Mouse (Mus musculus) liver, embryonic 11.5 days (tissue): Measurements from ENCODE around the gene Gldn. TPM values are rescaled to one million over a fixed set of nuclear protein-coding genes. Genes with fewer than 3 reads are reported as not detected.

Experiments
- ATAC-seq: fragments of 200-750 bp; cut with Nextera tagmentation; replicated peaks from 2 replicates; pipeline ENCODE4 v1.8.0; 2017; ENCODE audit warnings: moderate number of reproducible peaks, mild to moderate bottlenecking, moderate TSS enrichment, moderate library complexity; ENCODE audit not compliant: low FRiP score
- DNase-seq: peaks from one replicate; pipeline ENCODE4 v3.0.0-alpha.2; 2017; ENCODE audit warnings: low spot score
- H3K27ac ChIP-seq: fragments of 300-500 bp; sonication (generic); 2 replicates; pipeline ENCODE4 v1.5.1; 2014; ENCODE audit warnings: mild to moderate bottlenecking, low read depth, low read length, control low read depth
- H3K27me3 ChIP-seq: fragments of 300-500 bp; sonication (generic); replicated peaks from 2 replicates; pipeline ENCODE4 v1.6.1; 2014; ENCODE audit warnings: low read length, mixed read lengths; ENCODE audit not compliant: control insufficient read depth, insufficient read depth
- H3K36me3 ChIP-seq: fragments of 300-500 bp; sonication (generic); 2 replicates; pipeline ENCODE4 v1.6.1; 2014; ENCODE audit warnings: mild to moderate bottlenecking, low read length, moderate library complexity, mixed read lengths; ENCODE audit not compliant: control insufficient read depth, insufficient read depth
- H3K4me1 ChIP-seq: fragments of 300-500 bp; sonication (generic); replicated peaks from 2 replicates; pipeline ENCODE4 v1.6.1; 2014; ENCODE audit warnings: low read length, mixed read lengths; ENCODE audit not compliant: control insufficient read depth, insufficient read depth
- H3K4me2 ChIP-seq: fragments of 300-500 bp; sonication (generic); 2 replicates; pipeline ENCODE4 v1.6.1; 2014; ENCODE audit warnings: mild to moderate bottlenecking, control low read depth, moderate library complexity
- H3K4me3 ChIP-seq: fragments of 300-500 bp; sonication (generic); 2 replicates; pipeline ENCODE4 v1.5.1; 2014; ENCODE audit warnings: low read depth, low read length, control low read depth
- H3K9ac ChIP-seq: fragments of 300-500 bp; sonication (generic); 2 replicates; pipeline ENCODE4 v1.6.1; 2014; ENCODE audit warnings: low read depth, low read length, control low read depth
- H3K9me3 ChIP-seq: fragments of 300-500 bp; sonication (generic); 2 replicates; pipeline ENCODE4 v1.6.1; 2016; ENCODE audit warnings: low read length, inconsistent platforms, mixed read lengths; ENCODE audit not compliant: control insufficient read depth
- WGBS: fragments of 180-500 bp; shearing (Covaris S2); extraction: QIAGEN DNeasy Blood & Tissue Kit; methylation state at CpG from one replicate; pipeline ENCODE4 v1.1.7; 2014; 5-methylcytosine and 5-hydroxymethylcytosine counted together
- polyA plus RNA-seq: library from polyadenylated mRNA; unstranded; fragments of >200 nt; fragmentation: Nextera tagmentation; extraction: Ambion mirVana; gene quantifications from 2 replicates; pipeline ENCODE4 v1.2.1, GENCODE M21; 2014

The Gldn gene
- polyA plus RNA-seq, 1 experiment from 2014 or later = not detected

DNA sequence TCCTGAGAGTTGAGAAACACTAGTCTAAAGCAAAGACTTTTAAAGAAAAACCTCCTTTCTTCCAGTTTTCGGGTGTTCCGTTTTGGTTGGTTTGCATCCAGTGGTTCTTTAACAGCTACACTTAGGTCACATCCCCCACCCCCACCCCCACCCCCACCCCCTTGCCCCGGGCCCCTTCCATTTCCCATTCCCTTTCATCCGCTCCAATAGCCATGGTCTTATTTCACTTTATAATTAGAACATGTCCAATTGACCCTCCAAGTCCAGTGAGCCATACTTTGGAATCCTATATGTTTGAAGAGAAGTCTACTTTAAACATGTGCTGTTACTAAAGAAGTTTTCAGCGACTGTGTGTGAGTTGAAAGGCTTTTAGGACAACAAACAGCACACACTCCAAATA lies 1.5 kb downstream of the Gldn start:
- Histone ChIP-seq H3K4me1 (no peaks in the 10 kb centered on the region), H3K27me3 (peaks cover 22% of the 10 kb centered on the region), H3K4me3 (no peak overlapping the region), H3K4me2 (no peak overlapping the region), H3K27ac (no peak overlapping the region), H3K36me3 (no peaks in the 10 kb centered on the region), H3K9ac (no peak overlapping the region), H3K9me3 (no peaks in the 10 kb centered on the region)
- DNase-seq (no peak), ATAC-seq (no peak)
- whole genome bisulfite sequencing = 69% methylated on average over 5 of the region's 5 CpGs

DNA sequence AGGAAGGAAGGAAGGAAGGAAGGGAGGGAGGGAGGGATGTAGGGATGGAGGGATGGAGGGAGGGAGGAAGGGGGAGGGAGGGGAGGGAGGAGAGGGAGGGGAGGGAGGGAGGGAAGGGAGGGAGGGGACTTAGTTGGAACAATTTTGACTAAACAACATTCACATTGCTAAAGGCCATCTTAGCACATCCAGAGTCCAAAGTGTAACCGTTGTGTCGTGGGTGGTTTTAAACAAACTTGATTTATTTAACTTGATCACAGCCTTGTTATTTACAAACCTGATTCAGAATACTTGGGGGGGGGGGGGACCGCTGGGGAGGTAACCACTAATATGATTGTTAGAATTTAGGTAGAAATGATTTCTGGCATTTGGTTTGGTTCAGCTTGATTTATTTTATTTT lies 13.1 kb downstream of the Gldn start:
- H3K27me3 ChIP-seq = no peaks in the 10 kb centered on the region
- ATAC-seq (no peak), DNase-seq (no peak)
- no peak overlapping the region for H3K4me3 ChIP-seq
- no peak overlapping the region for H3K9ac ChIP-seq
- 76% methylated on average over 3 of the region's 3 CpGs for WGBS
- no peaks in the 10 kb centered on the region for H3K9me3 ChIP-seq
- H3K4me2 ChIP-seq = no peak overlapping the region
- H3K4me1 ChIP-seq = no peaks in the 10 kb centered on the region
- H3K36me3 ChIP-seq = no peaks in the 10 kb centered on the region
- no peak overlapping the region for H3K27ac ChIP-seq

DNA sequence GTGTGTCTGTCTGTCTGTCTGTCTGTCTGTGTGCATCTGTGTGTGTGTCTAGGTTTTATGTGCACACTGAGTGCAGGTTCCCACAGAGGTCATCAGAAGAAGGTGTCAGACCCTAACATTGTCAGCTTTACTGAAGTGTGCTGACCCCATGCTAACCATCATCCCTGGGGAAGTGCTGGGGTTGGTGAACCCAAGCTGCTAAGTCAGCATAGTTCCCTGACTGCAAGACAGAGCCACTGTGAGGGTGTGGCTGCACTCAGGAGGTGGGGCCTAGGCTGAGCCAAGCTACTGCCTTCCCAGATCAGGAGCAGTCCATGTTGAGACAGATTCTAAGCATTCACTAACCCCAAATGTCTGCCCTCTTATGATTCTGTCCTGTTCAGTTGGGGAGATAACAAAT lies 13.5 kb downstream of the Gldn start:
- Histone ChIP-seq H3K4me3 (no peak overlapping the region), H3K27me3 (no peaks in the 10 kb centered on the region), H3K4me1 (no peaks in the 10 kb centered on the region), H3K4me2 (no peak overlapping the region), H3K27ac (no peak overlapping the region), H3K9me3 (no peaks in the 10 kb centered on the region), H3K9ac (no peak overlapping the region), H3K36me3 (no peaks in the 10 kb centered on the region)
- DNase-seq (no peak), ATAC-seq (no peak)

GRCm38 (mm10) chr9:54301255-54301654 lies 15.0 kb downstream of the Gldn start:
- H3K4me2 ChIP-seq = no peak overlapping the region
- ATAC-seq (no peak), DNase-seq (no peak)
- H3K27me3 ChIP-seq = no peaks in the 10 kb centered on the region
- H3K9me3 ChIP-seq = no peaks in the 10 kb centered on the region
- no peak overlapping the region for H3K27ac ChIP-seq
- no peak overlapping the region for H3K9ac ChIP-seq
- H3K4me3 ChIP-seq = no peak overlapping the region
- H3K4me1 ChIP-seq = no peaks in the 10 kb centered on the region
- WGBS = 79% methylated on average over 4 of the region's 4 CpGs
- no peaks in the 10 kb centered on the region for H3K36me3 ChIP-seq

DNA sequence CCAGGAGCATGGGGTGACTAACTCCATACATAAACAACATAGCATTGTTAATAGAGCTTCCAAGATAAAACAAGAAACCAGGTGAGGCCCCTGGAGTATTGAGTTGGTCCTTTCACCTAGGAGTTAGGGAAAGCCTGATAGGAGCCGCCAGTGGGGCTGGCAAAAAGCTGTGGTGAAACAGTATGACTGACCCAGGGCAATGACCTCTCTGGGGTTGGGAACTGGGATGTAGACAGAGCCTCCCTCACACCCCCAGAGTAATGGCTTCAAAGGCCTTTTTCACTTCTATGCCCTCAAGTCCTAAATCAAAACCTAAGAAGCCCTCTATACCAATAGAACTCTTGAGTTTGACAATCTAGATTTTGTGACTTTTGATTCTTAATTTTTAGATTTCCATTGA lies 21.9 kb downstream of the Gldn start:
- ATAC-seq = no peak
- 73% methylated on average over 1 of the region's 1 CpGs for WGBS

GRCm38 (mm10) chr9:54308751-54309358 lies 22.6 kb downstream of the Gldn start:
- Histone ChIP-seq H3K36me3 (no peaks in the 10 kb centered on the region), H3K27me3 (no peaks in the 10 kb centered on the region), H3K9me3 (no peaks in the 10 kb centered on the region), H3K27ac (no peak overlapping the region), H3K4me2 (no peak overlapping the region), H3K4me1 (no peaks in the 10 kb centered on the region), H3K4me3 (no peak overlapping the region), H3K9ac (no peak overlapping the region)
- 80% methylated on average over 2 of the region's 2 CpGs for WGBS
- DNase-seq (no peak), ATAC-seq (no peak)

More for the DNA sequence above, 21.9 kb downstream of the Gldn start:
- Histone ChIP-seq H3K4me3 (no peak overlapping the region), H3K36me3 (no peaks in the 10 kb centered on the region), H3K4me1 (no peaks in the 10 kb centered on the region), H3K9ac (no peak overlapping the region), H3K27me3 (no peaks in the 10 kb centered on the region), H3K9me3 (no peaks in the 10 kb centered on the region), H3K4me2 (no peak overlapping the region), H3K27ac (no peak overlapping the region)
- DNase-seq = no peak

GRCm38 (mm10) chr9:54316363-54316762 lies 30.1 kb downstream of the Gldn start:
- no peaks in the 10 kb centered on the region for H3K4me1 ChIP-seq
- no peak overlapping the region for H3K4me2 ChIP-seq
- no peak for ATAC-seq
- H3K9ac ChIP-seq = no peak overlapping the region
- H3K27ac ChIP-seq = no peak overlapping the region
- 68% methylated on average over 9 of the region's 9 CpGs for WGBS
- H3K4me3 ChIP-seq = no peak overlapping the region
- no peaks in the 10 kb centered on the region for H3K36me3 ChIP-seq
- H3K9me3 ChIP-seq = no peaks in the 10 kb centered on the region
- H3K27me3 ChIP-seq = no peaks in the 10 kb centered on the region
- DNase-seq = no peak

DNA sequence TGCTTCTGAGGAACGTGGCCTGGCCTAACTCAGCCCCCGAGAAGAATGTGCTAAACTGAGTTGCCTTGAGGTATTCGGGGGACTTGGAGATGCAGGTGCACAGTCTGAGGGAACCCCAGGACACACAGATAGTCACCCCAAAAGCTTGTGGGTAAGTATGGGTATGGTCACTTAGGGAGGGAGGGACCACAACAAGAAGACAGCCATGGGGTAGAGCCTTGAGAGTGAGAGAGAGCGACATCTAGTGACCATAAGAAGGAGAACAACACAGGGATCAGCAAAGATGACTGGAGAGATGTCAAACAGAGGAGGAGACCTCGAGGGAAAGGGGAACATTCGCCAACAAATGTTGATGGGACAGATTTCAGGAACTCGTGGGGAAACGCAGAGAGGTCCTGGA lies 37.2 kb downstream of the Gldn start:
- Histone ChIP-seq H3K27ac (no peak overlapping the region), H3K4me1 (no peaks in the 10 kb centered on the region), H3K4me3 (no peak overlapping the region), H3K36me3 (no peaks in the 10 kb centered on the region), H3K4me2 (no peak overlapping the region), H3K9me3 (no peaks in the 10 kb centered on the region), H3K9ac (no peak overlapping the region), H3K27me3 (no peaks in the 10 kb centered on the region)
- no peak for DNase-seq
- no peak for ATAC-seq
- 33% methylated on average over 8 of the region's 8 CpGs for WGBS

GRCm38 (mm10) chr9:54329201-54329600 lies 42.9 kb downstream of the Gldn start:
- Histone ChIP-seq H3K27me3 (no peaks in the 10 kb centered on the region), H3K4me3 (no peak overlapping the region), H3K9me3 (no peaks in the 10 kb centered on the region), H3K27ac (no peak overlapping the region), H3K9ac (no peak overlapping the region), H3K36me3 (no peaks in the 10 kb centered on the region), H3K4me2 (no peak overlapping the region), H3K4me1 (no peaks in the 10 kb centered on the region)
- no peak for ATAC-seq
- no peak for DNase-seq
- 83% methylated on average over 7 of the region's 7 CpGs for WGBS
